Mouse (Mus musculus) hindbrain, embryonic 11.5 days (tissue): Measurements from ENCODE around the gene Stxbp3. TPM values are rescaled to one million over a fixed set of nuclear protein-coding genes. Genes with fewer than 3 reads are reported as not detected.

Experiments used
- ATAC-seq: fragments of 200-750 bp; cut with Nextera tagmentation; 2 replicates; pipeline ENCODE4 v1.8.0; 2017; ENCODE audit warnings: mild to moderate bottlenecking, moderate TSS enrichment, moderate library complexity; ENCODE audit not compliant: low FRiP score
- DNase-seq: peaks from one replicate; pipeline ENCODE4 v3.0.0-alpha.2; 2015; ENCODE audit warnings: low spot score
- H3K27ac ChIP-seq: fragments of 300-500 bp; sonication (generic); 2 replicates; pipeline ENCODE4 v1.5.1; 2014; ENCODE audit warnings: mild to moderate bottlenecking, low read depth, low read length
- H3K27me3 ChIP-seq: fragments of 300-500 bp; sonication (generic); 2 replicates; pipeline ENCODE4 v1.6.1; 2014; ENCODE audit warnings: mild to moderate bottlenecking, low read length, moderate library complexity, mixed read lengths; ENCODE audit not compliant: control insufficient read depth, insufficient read depth
- H3K36me3 ChIP-seq: fragments of 300-500 bp; sonication (generic); 2 replicates; pipeline ENCODE4 v1.6.1; 2014; ENCODE audit warnings: mild to moderate bottlenecking, low read length, moderate library complexity, mixed read lengths; ENCODE audit not compliant: control insufficient read depth, insufficient read depth
- H3K4me1 ChIP-seq: fragments of 300-500 bp; sonication (generic); replicated peaks from 2 replicates; pipeline ENCODE4 v1.6.1; 2014; ENCODE audit warnings: low read length, mixed read lengths; ENCODE audit not compliant: control insufficient read depth, insufficient read depth
- H3K4me2 ChIP-seq: fragments of 300-500 bp; sonication (generic); replicated peaks from 2 replicates; pipeline ENCODE4 v1.6.1; 2014; ENCODE audit warnings: mild to moderate bottlenecking, low read depth, low read length
- H3K4me3 ChIP-seq: fragments of 300-500 bp; sonication (generic); 2 replicates; pipeline ENCODE4 v1.5.1; 2014; ENCODE audit warnings: low read depth, low read length
- H3K9ac ChIP-seq: fragments of 300-500 bp; sonication (generic); 2 replicates; pipeline ENCODE4 v1.6.1; 2014; ENCODE audit warnings: low read depth, low read length
- H3K9me3 ChIP-seq: fragments of 300-500 bp; sonication (generic); 2 replicates; pipeline ENCODE4 v1.6.1; 2016; ENCODE audit warnings: low read length; ENCODE audit not compliant: control insufficient read depth
- WGBS: fragments of 180-500 bp; shearing (Covaris S2); extraction: QIAGEN DNeasy Blood & Tissue Kit; methylation state at CpG from one replicate; pipeline ENCODE4 v1.1.7; 2014; 5-methylcytosine and 5-hydroxymethylcytosine counted together
- polyA plus RNA-seq: library from polyadenylated mRNA; unstranded; fragments of >200 nt; fragmentation: Nextera tagmentation; extraction: Ambion mirVana; gene quantifications from 2 replicates; pipeline ENCODE4 v1.2.1, GENCODE M21; 2014

Stxbp3 gene
- polyA plus RNA-seq, 1 experiment from 2014 or later = 28.1 TPM

DNA sequence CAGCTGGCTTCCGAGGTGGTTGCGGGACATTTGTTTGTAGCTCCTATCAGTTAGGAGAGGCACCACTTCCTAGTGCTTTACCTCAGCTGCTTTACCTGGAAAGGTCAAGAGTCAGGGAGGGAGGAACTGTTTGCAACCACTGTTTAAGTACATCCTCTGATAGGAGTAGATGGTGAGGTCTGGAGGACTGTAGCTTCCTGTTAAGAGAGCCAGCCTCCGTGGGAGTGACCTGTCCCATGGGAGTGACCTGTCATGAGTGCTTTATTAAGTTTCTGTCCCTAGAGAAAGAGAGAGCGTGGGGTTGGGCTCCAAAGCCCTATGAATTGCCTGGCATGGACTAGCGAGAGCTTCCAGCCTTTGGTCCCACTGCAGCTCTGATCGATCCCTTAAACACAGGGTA is 70.8 kb downstream of the Stxbp3 start:
- WGBS = 78% methylated on average over 6 of the region's 6 CpGs
- Histone ChIP-seq H3K4me2 (no peak overlapping the region), H3K27me3 (no peaks in the 10 kb centered on the region), H3K4me3 (no peak overlapping the region), H3K27ac (no peak overlapping the region), H3K4me1 (no peaks in the 10 kb centered on the region), H3K36me3 (no peaks in the 10 kb centered on the region), H3K9ac (no peak overlapping the region), H3K9me3 (no peaks in the 10 kb centered on the region)
- ATAC-seq = no peak
- no peak for DNase-seq

GRCm38 (mm10) chr3:108767416-108767815 is 72.9 kb downstream of the Stxbp3 start:
- no peaks in the 10 kb centered on the region for H3K27me3 ChIP-seq
- H3K36me3 ChIP-seq = no peaks in the 10 kb centered on the region
- DNase-seq = no peak
- H3K9me3 ChIP-seq = no peaks in the 10 kb centered on the region
- no peak overlapping the region for H3K4me3 ChIP-seq
- ATAC-seq = no peak
- H3K4me2 ChIP-seq = no peak overlapping the region
- H3K9ac ChIP-seq = no peak overlapping the region
- no peaks in the 10 kb centered on the region for H3K4me1 ChIP-seq
- no peak overlapping the region for H3K27ac ChIP-seq
- WGBS = 92% methylated on average over 10 of the region's 10 CpGs

GRCm38 (mm10) chr3:108766943-108767342 is 73.4 kb downstream of the Stxbp3 start:
- no peak overlapping the region for H3K4me3 ChIP-seq
- no peak overlapping the region for H3K9ac ChIP-seq
- no peaks in the 10 kb centered on the region for H3K36me3 ChIP-seq
- H3K4me2 ChIP-seq = no peak overlapping the region
- H3K9me3 ChIP-seq = no peaks in the 10 kb centered on the region
- no peaks in the 10 kb centered on the region for H3K4me1 ChIP-seq
- 83% methylated on average over 7 of the region's 7 CpGs for WGBS
- H3K27ac ChIP-seq = no peak overlapping the region
- ATAC-seq (no peak), DNase-seq (no peak)
- no peaks in the 10 kb centered on the region for H3K27me3 ChIP-seq

DNA sequence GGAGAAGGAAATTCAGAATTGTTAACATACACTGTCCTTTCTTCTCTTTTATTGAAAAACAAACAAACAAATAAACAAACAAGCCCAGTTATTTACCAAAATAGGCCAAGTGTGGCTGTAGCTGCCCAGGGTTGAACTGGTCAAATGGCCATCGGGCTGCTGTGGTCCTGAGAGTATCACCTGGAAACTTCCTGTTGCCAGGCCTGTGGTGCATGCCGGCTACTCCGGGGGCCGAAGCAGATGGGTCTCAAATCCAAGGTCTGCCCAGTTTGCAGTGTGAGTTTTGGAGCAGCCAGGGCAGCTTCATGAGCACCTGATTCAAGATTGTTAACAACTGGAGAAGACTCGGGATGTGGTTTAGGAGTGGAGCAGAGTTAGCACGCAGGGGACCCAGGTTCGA is 74.8 kb downstream of the Stxbp3 start:
- no peaks in the 10 kb centered on the region for H3K4me1 ChIP-seq
- no peaks in the 10 kb centered on the region for H3K36me3 ChIP-seq
- no peak overlapping the region for H3K4me3 ChIP-seq
- 85% methylated on average over 7 of the region's 7 CpGs for WGBS
- ATAC-seq (no peak), DNase-seq (no peak)
- H3K9ac ChIP-seq = no peak overlapping the region
- no peak overlapping the region for H3K27ac ChIP-seq
- no peaks in the 10 kb centered on the region for H3K9me3 ChIP-seq
- H3K4me2 ChIP-seq = no peak overlapping the region
- H3K27me3 ChIP-seq = no peaks in the 10 kb centered on the region

GRCm38 (mm10) chr3:108764976-108765375 is 75.3 kb downstream of the Stxbp3 start:
- DNase-seq (no peak), ATAC-seq (no peak)
- Histone ChIP-seq H3K4me3 (no peak overlapping the region), H3K27me3 (no peaks in the 10 kb centered on the region), H3K9ac (no peak overlapping the region), H3K9me3 (no peaks in the 10 kb centered on the region), H3K27ac (no peak overlapping the region), H3K4me2 (no peak overlapping the region), H3K36me3 (no peaks in the 10 kb centered on the region), H3K4me1 (no peaks in the 10 kb centered on the region)
- WGBS = 67% methylated on average over 7 of the region's 7 CpGs

DNA sequence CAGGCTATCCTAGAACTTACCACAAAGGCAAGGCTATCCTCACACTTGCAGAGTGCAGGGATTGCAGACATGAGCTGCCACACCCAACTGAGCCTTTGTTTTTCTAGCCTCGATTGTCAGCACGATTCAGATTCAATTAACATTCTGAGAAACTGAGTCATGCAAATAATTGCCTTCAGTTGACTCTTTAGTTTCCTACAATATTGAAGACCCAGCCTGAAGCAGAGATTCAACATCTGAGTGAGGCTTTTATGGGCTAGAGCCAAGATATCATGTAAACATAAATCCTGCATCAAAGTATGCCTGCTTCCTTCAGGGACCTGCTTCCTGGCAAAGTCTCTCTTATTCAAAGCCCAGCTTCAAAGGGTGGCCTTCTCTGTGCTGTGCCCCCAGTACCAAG is 76.6 kb downstream of the Stxbp3 start:
- 84% methylated on average over 2 of the region's 2 CpGs for WGBS
- H3K27me3 ChIP-seq = no peaks in the 10 kb centered on the region
- ATAC-seq (no peak), DNase-seq (no peak)
- no peak overlapping the region for H3K9ac ChIP-seq
- no peak overlapping the region for H3K4me3 ChIP-seq
- no peak overlapping the region for H3K27ac ChIP-seq
- no peaks in the 10 kb centered on the region for H3K4me1 ChIP-seq
- no peak overlapping the region for H3K4me2 ChIP-seq
- H3K36me3 ChIP-seq = no peaks in the 10 kb centered on the region
- H3K9me3 ChIP-seq = no peaks in the 10 kb centered on the region

- no peaks in the 10 kb centered on the region for H3K27me3 ChIP-seq
- no peak for ATAC-seq
- H3K4me2 ChIP-seq = no peak overlapping the region
- H3K9ac ChIP-seq = no peak overlapping the region
- no peak for DNase-seq
- H3K27ac ChIP-seq = no peak overlapping the region
- H3K4me1 ChIP-seq = no peaks in the 10 kb centered on the region
- H3K4me3 ChIP-seq = no peak overlapping the region
- no peaks in the 10 kb centered on the region for H3K36me3 ChIP-seq
- 85% methylated on average over 7 of the region's 7 CpGs for WGBS
- H3K9me3 ChIP-seq = no peaks in the 10 kb centered on the region
These were observed 77.7 kb downstream of the Stxbp3 start for GRCm38 (mm10) chr3:108762597-108763111.

DNA sequence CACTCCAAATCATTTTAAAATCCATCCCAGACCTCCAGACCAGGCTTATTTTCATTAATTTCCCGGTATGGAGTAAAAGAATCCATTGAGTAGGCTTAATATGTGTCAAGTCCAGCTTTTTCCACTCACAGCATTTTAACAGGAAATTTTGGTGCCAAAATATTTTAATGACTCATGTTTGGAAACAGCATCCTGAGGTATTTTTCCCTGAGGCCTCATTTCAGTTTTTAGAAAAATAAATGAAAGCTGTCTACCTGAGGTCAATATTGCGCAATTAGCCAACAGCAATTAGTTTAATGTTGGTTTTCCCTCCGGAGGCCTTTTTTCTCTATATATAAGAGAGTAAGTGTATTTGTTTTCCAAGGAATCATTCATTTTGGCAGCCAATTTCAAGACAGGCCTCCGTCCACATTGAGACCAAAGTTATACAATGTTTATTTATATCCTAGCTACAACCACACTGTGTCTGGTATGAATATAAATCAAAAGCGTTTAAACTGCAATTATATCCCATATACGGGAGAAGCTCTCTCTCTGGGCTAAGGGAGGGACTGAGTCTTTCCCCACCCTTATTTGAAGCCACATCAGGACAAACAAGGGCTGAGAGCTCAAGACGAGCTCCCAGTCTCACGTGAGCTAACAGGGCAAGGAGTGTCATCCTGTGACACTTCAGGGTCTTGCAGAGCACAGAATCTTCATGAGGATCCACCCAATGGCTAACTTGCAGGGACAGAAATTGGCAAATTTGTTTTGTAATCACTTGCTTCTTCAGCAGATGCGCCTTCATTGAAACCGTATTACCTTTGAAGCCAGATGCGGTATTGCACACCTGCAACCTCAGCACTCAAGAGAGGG is 80.5 kb downstream of the Stxbp3 start:
- ATAC-seq = no peak
- no peak overlapping the region for H3K4me2 ChIP-seq

DNA sequence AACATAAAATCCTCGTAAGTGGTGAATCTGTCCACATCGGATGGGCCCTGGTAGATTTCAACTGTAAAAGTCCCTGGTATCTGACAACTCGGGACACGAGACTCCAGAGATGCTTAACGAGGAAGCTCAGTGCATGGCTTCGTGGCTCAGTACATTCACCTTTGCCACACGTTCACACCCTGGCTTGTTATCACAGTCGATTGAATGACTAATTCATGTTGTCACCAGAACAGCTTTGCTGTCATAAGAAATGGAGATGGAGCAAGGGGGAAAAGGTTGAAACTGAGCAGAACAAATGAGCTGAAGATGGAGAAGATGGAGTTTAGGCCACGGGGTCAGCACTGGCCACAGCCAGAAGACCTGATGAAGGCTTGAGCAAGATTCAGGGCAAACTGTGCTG is 82.8 kb downstream of the Stxbp3 start:
- Histone ChIP-seq H3K9me3 (no peaks in the 10 kb centered on the region), H3K4me1 (no peaks in the 10 kb centered on the region), H3K27ac (no peak overlapping the region), H3K9ac (no peak overlapping the region), H3K4me2 (no peak overlapping the region), H3K4me3 (no peak overlapping the region), H3K36me3 (no peaks in the 10 kb centered on the region), H3K27me3 (no peaks in the 10 kb centered on the region)
- DNase-seq (no peak), ATAC-seq (no peak)
- 86% methylated on average over 9 of the region's 9 CpGs for WGBS

More for the DNA sequence above, 80.5 kb downstream of the Stxbp3 start:
- no peaks in the 10 kb centered on the region for H3K27me3 ChIP-seq
- no peaks in the 10 kb centered on the region for H3K9me3 ChIP-seq
- no peak overlapping the region for H3K4me3 ChIP-seq
- DNase-seq = no peak
- H3K9ac ChIP-seq = no peak overlapping the region
- no peaks in the 10 kb centered on the region for H3K4me1 ChIP-seq
- 89% methylated on average over 11 of the region's 11 CpGs for WGBS
- H3K27ac ChIP-seq = no peak overlapping the region
- H3K36me3 ChIP-seq = no peaks in the 10 kb centered on the region
